Mouse (Mus musculus) cerebellum, adult 2 months (tissue): ENCODE measurements around the gene Ccdc163.

ENCODE experiments used
- CTCF ChIP-seq: fragments of 200-500 bp; IDR thresholded peaks from 2 replicates; pipeline ENCODE4 v1.5.1; 2011; ENCODE audit warnings: low read depth, mild to moderate bottlenecking, control low read depth, low read length, moderate library complexity, borderline replicate concordance; ENCODE audit not compliant: insufficient read depth
- POLR2A ChIP-seq: fragments of 200-500 bp; IDR thresholded peaks from 2 replicates; pipeline ENCODE4 v1.6.1; 2011; ENCODE audit warnings: low read length, control low read depth, borderline replicate concordance; ENCODE audit not compliant: insufficient read depth

- TF ChIP-seq CTCF (no peak), POLR2A (no peak)
Measured at GRCm38 (mm10) chr4:116683957-116684356, 24.4 kb upstream of the Ccdc163 start.
